Mouse (Mus musculus) regulatory T cell (primary cell): ENCODE results near the gene Otop2.

Experiments used
- in situ Hi-C: fragments of 300-600 bp; cut with MboI, MseI; formaldehyde crosslinking; loops from one replicate; pipeline ENCODE4 v1.15.1; 2025; ENCODE audit warnings: high pct_unique_total_duplicates

Gene Otop2

DNA sequence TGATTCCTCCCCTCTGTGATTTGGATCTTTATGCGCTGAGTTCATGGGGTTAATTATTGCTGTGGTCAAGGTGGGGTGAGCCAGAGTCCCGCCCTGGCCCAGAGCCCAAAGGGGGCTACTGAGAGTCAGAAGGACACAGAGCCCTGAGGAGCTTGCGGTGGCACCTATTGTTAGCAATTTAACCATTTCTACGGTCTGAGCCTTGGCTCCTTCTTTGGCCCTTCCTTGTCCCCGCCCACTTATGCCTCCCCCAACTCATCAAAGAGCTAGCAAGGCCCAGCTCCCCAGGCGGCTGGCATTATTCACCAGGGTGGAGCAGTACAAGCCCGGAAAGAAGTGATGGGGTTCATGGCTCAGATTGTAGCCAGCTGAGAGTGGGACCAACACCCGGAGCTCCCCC, at the start of gene Otop2:
TSS of gene Otop2 (plus strand) at position 301 of the 400 bp plus-strand sequence.
- in situ Hi-C loops: no loop called here

DNA sequence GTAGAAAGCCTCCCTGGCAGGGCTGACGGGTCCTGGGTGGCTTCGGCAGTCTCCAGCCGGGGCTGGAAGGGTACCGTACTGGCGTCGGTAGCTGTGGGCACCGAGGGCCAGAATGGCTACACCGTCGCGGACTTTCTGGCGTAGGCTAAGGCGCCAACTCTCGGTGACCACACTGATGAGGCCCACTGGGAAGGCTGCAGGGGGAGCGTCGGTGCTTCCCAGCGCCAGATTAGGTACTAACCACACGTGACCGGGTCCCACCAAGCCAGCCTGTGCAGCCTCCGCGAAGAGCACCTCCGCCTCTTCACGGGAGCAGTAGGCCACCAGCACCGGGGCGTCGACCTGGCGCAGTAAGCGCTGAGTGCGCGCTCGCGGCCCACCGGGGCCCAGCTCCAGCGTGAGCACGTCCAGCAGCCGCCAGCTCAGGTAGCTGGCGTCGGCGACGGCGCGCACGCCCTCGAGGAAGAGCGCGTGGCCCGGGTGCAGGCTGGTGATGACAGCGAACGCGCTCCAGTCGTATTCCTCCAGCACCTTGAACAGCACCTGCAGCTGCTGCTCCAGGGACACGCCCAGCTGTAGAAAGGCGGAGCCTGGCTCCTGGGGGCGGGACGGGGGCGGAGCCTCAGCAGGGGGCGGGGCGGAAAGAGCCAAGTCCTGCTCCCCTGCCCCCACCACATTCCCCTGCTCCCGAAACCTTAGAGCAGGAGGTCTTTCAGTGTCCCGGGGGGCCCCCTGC, 49.0 kb upstream of the Otop2 start:
- in situ Hi-C loops: no loop called here

DNA sequence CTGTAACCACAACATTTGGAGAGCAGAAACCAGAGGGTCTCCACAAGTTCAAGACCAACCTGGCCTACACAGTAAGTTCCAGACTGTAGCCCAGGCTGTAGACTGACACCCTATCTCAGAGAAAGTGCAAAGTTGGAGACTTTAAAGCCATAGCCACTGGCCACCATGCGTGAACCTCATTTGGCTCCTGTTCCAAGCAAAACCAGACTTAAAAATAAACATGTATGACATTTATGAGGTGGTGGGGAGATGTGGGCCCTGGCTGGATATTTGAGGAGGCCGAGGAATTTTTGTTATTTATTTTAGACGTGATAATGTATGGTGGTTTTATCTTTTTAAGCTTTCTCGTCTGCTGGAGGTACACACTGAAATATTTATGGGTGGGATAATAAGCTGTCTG, 47.8 kb upstream of the Otop2 start:
- in situ Hi-C loops: no loop called here

DNA sequence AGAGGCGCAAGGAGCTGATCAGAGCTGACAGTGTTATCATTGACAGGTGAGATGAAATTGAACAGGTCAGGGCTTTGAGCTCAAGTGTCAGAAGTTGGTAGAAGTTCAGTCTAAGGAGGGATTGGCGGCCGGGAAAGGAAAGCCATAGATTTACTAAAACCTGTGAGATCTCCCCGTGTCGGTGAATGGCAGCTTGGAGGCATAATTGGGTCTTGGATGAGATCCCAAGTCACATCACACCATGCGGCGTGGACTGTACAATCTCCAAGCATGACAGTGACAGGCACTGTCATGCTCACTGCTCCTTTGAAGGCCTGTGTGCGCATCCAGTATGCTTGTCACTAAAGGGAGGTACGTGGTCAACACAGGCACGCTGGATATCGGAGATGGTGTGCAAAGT, 44.0 kb upstream of the Otop2 start:
- in situ Hi-C loops: no loop called here

DNA sequence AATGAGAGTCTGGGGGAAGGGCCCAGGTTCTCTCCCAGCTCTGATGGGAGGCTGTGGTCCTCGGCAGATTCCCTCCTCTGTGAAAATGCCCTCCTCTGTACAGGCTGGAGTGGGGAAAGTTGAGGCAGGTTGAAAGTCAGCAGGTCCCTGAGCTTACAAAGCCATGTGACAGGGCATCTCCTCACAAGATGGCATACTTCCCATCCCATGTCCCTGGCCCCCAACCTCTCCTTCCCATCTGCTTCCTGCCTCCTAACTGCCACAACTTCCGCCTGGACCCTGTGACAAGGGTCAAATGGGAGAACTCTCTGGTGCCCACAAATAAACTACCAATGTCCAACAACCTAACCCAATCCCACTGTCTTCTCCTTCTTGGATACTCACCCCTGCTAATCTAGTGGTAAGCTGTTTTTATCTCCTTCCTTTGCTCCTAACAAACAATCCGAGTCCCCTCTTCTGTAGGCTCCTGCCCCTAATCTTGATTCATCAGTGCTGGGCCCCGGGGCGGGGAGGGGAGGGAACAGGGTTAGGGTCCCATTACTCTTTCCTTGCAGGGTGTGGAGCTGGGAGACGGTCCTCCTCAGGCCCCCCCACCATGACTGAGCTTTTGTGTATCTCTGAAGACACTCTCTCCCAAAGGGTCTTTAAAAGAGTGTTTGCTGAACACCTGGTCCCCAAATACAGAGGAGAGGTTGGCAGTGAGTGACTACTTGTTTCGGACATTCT, 42.7 kb upstream of the Otop2 start:
- in situ Hi-C loops: no loop called here

DNA sequence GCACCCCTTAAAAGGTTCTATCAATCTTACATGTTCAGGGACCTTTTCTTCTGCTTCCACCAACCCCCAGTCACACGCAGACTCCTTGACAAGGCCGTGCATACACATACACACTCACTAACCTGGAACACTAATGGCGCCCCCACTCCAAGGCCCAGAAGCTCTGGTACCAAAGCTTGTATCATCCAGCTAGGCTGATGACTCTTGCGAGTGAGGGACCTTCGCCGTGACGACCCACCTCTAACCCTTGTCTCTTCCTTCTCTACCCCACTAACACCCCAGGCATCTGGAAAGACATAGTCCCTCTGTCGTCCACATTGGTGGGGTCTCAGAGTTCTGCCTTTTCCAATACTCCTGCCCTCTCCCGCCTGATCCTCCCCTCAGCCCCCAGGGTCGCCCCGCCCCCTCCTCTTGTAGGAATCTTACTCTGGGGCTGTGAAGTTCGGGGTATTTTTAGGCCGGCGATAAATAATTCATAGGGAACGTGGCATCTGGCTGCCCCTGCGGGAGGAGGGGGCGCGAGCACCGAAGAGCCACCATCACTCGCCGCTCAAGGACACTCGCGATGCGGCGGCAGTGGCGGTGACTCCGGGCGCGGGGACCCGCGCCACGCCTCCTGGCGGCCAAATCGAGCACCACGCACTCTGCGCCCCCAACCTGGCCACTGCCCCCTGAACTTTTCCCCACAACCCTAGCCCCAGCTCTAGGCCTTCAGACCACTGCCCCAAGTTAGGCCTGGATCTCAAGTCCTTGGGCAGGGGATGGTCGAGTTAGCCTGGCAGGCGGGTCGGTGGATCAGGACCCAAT, 41.9 kb upstream of the Otop2 start:
- in situ Hi-C loops: no loop called here

DNA sequence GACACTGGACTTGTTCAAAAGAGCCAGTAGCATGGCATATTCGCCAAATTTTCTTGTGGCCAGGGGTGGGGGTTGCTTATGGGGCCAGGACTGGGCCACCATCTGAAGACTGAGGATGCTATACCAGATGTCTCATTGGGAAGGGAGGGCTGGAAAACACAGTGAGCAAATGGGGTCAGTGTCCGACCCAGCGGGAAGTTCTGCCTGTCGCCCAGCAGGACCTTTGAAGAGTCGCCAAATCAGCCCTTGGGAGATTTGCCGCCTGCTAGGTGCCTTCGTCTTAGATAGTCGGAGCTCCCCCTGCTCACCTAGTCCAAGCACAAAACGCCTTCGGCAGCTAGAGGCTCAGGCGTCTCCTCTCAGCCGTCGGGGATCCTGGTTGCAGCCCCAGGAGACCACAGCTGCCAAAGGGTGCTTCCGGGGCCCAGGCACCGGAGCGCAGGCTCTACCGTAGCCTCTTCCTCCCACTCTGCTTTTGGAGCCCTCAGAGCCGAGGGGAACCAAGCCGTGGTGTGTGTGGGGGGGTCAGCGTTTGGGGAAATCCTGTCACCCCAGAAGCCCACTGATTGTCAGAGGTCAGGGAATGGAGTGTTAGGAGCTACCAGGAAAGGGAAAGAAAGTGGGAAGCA, 41.1 kb upstream of the Otop2 start:
- in situ Hi-C loops: no loop called here

DNA sequence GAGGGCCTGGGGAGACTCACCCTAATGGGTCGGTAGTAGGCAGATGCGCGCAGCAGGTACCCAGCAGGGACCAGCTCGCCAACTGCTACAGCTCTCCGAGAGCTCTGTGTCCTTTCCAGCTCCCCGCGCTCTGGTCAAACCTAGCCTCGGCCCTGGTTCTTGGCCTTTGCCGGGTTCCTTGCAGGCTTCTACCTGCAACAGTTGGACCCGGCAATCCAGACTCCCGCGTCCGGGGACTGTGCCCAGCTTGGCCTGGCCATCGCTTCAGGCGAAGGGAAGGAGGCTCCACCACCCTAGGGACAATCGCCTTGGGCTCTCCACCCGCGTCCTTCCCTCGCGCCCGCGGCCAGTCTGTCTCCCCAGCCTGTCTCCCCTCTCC, 40.6 kb upstream of the Otop2 start:
- in situ Hi-C loops: no loop called here

DNA sequence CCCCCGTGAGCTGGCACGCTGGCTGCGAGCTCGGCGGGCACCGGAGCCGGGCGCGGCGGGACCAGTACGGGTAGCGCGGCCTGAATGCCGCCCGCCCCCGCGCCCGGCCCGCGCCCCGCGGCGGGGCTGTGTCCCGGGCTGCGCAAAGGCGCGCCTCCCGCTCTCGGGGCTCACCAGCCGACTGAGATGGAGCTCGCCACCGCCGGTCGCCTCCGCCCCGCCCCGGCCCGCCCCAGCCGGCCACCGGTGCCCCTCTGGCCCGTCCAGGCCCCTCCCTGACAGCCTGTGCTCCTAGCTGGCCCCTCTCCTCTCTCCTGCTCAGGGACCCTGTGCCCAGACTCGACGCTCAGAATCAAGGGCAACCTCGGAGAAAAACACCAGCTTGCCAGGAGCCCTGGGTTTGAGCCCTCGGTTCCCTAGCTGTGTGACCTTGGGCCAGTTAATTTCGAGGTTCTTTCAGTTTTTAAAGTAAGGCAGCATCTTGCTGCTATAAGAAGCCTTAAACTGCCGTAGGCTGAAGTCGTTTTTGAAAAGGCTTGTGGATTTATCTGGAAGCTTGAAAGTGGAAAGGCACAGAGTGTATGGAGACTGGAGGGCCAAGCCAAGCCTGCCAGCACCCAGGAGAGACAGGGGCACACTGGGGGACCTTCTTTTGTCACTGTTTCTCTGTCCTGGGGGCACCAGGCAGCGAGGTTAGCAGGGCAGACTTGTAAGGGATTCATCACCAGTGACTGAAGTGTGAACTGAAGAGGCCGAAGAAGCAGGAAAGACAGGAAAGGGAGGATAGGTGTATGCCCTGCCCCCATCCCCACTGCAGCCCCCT, 39.7 kb upstream of the Otop2 start, which contains the start of gene Grin2c:
TSS of gene Grin2c (minus strand) at position 183 of the 823 bp plus-strand sequence.
- in situ Hi-C loops: no loop called here

DNA sequence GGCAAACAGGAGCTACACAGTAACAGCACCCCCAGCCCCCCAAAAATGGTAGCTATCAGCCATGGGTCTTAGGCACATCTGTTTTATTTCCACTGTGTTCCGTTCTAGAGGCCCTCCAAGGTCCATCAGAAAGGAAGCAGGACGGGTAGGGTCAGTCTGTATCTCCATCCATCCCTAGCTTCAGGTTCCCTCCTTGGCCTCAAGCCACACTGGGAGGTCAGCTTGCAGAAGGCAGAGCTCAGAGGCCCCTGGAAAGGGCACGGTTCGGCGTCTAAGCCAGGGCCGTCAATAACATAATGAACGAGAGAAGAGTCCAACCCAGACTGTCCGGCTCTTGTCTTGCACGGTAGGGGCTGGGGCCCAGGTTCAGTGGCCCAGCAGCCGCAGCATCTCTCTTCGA, 39.0 kb upstream of the Otop2 start:
- in situ Hi-C loops: no loop called here

DNA sequence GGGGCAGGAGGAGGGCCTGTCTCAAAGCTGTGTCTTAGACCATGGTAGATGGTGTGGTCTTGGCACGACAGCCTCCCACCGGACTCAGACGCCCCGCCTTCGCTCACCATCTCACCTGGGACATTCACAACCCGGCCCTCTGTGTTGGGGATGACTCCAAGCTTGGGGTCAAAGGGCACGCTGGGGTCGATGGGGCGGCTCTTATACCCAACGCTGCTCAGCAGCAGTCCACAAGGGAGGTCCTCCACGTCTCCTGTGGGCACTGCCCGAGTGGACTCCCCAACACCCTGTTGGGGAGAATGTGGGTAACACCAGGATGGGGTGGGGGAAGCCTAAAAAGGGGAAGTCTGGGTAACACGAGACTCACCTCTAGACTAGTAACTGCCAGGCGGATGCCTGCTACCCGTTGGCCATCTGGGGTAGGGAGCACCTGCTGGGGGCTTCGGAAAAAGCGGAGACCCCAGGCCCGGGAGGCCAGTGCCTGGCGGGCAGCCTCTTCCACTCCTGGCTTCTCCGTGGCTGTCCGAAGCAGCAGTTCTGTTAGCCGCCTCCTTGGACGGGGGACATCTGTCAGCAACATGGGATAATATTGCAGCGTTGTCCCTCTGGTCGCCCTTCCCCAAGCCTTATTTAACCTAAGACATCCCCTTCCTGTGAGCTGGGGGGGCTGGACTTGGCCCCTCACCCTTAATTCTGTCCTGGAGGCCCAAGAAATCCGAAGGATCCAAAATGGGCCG, 37.5 kb upstream of the Otop2 start:
- in situ Hi-C loops: loop anchor here (5.0 kb wide), 2 partner anchors 62 to 112 kb away; no protein-coding TSS in a partner anchor

DNA sequence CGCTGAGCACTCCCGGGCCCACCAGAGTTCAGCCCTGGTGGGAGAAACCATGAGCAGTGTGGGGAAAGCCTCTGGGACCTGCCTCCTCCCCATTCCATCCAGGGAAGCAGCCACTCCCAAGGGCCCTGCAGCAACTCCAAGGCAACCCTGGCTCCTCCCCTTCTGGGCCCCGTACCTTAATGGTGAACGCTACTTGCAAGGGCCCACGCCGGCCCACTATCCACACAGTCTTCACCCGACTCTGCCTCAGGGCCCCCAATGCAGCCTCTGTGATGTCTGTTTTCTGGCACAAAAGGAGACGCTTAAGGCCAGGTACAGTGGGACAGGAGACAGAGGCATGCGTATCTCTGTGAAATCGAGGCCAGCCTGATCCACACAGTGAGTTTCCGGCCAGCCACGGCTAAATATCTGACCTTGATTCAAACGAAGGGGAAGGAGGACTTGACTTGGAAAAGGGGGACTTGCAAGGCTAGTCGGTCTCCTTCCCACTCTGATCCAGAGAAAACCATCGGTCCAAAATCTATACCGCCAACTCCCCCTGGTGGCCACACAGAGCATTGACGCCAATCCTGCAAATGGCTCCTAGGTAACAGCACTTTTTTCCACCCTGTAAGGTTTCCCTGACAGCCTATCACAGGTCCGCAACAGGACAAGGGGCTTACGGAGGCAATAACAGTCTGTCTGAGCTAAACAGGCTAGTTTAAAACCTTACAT, 36.7 kb upstream of the Otop2 start:
- in situ Hi-C loops: loop anchor here (5.0 kb wide), 2 partner anchors 63 to 113 kb away; no protein-coding TSS in a partner anchor

DNA sequence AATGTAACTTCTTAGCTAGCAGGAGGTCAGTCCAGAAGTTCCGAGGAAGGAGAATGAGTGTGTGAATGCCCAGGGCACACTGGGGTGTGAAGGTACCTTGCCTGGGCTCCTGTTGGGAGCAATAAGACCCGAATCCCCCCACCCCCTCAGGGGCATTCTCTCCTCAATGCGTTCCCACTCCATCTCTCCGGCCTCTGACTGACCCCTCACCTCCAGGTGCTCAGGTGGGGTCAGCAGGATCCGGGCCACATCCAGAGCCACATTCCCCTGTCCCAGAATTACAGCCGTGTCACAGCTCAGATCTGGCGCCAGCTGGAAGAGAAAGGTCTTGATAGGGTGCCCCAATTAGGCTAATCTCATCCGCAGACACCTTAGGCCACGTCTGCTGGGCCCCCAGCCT, 35.9 kb upstream of the Otop2 start:
- in situ Hi-C loops: loop anchor here (5.0 kb wide), 2 partner anchors 64 to 114 kb away; no protein-coding TSS in a partner anchor

DNA sequence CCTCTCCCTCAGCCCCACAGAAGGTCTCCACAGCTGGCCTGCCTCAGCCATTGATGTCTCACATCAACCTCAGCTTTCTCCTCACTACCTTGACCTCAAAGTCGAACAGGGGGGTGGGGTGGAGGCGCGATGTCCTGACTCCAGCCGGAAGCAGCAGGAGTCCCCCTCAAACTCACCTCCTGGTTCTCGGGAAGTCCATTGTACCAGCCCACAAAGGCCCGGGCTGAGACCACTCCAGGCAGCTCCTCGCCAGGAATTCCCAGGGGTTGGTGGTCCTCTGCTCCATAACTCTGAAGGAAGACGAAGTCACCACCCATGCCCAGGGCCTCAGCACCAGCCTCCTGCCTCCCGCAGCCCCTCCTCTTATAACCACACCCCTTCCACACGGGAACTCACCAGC, 35.5 kb upstream of the Otop2 start:
- in situ Hi-C loops: loop anchor here (5.0 kb wide), 2 partner anchors 64 to 114 kb away; no protein-coding TSS in a partner anchor

DNA sequence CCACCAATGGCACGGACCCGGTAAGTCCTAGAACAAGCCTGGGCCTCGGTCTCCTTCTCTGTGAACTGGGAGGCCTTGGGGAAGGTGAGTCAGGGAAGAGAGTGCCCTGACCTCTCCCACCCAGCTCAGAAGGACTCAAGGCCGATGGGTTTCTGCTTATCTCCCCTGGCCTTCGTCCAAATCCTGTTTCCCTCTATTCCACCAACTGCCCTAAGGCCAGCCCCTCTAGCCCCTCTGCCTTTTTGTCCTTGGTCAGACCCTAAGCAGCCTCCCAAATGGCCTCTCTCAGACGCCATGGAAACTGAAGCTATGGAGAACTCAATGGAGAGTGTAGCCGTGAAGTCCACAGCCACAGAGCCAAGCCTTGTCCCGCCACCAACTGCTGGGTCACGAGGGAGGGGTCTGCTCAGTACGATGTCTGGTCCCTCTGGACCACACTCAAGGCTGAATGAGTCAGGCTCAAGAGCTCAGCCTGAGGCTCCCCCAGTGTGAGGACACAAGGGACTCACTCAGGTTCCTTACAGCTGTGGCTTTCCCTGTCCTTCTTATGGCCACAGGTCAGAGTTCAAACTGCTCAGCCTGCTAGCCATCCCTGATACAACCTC, 34.0 kb upstream of the Otop2 start:
- in situ Hi-C loops: loop anchor here (5.0 kb wide), 2 partner anchors 66 to 116 kb away; no protein-coding TSS in a partner anchor

DNA sequence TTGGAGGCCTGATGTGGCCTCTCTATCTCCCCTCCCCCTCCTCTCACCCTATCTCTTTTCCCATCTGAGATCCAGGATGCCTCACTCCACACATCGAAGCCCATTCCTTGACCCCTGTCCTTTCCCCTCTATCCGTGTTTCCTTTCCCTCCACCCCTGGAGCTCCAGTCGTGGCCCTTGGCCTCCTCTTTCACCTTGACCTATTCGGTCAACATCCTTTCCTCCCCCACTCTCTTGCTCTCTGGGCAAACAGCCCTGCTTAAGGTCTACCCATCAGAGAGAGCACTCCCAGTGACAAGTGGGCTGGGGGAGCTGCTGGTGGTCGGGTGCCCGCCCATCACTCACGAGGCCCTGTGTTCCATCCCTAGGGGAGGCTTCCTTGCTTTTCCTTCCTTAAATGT, 33.2 kb upstream of the Otop2 start:
- in situ Hi-C loops: loop anchor here (5.0 kb wide), 2 partner anchors 66 to 116 kb away; no protein-coding TSS in a partner anchor

DNA sequence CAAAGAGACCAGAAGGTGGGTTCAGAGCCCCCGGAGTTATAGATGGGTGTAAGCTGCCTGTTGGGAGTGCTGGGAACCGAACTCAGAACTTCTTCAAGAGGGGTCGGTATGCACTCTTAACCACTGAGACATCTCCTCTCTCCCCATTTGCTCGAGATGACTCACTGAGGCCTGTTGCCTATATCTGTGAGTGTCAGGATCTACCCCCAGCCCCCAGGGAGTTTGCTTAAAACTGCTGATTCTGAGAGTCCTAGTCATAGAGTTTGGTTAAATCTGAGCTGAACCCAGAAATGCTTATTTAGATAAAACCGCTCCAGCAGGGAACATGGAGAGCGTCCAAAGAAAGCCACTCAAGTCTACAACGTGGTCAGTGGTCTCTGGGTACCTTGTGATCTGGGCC, 32.8 kb upstream of the Otop2 start:
- in situ Hi-C loops: loop anchor here (5.0 kb wide), 2 partner anchors 67 to 117 kb away; no protein-coding TSS in a partner anchor

DNA sequence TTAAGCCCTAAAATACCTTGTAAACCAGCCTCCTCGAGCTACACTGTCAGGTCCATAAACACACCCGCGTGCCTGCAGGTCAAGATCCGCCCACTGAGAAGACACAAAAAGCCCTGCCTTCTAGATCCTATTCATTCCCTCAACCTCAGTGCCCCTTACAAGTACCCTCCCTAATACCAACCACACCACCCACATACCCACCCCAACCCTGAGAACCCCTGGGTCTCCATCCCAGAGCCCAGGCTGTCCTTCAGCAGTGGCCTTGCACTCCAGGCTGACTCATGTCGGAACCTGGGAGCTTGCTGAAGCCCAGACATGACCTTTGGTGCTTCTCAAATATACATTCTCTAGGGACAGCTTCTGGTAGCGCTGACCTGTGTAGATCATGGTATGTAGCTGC, 32.2 kb upstream of the Otop2 start:
- in situ Hi-C loops: loop anchor here (5.0 kb wide), 2 partner anchors 67 to 117 kb away; no protein-coding TSS in a partner anchor

DNA sequence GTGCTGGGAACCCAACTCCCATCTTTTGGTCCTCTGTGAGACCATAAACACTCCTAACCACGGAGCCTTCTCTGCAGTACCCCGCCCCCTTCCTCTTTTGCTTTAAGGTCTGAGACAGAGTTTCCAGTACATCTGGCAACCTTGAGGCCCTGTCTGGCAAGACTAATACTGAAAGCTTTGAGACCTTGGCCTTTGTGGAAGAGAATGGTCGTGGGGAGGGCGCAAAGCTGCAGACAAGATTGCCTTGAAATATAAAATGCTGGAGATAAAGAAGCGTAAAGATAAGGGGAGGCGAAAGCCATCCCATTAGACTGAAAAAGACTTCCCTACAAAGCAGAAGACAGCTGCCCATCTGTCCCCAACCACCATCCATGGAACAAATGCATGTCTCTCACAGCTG, 31.5 kb upstream of the Otop2 start:
- in situ Hi-C loops: no loop called here
